Mouse (Mus musculus) midbrain, embryonic 16.5 days (tissue): ENCODE results near the gene Prg3. TPM values are rescaled to one million over a fixed set of nuclear protein-coding genes. Genes with fewer than 3 reads are reported as not detected.

ENCODE experiments used
- ATAC-seq: fragments of 200-750 bp; cut with Nextera tagmentation; 2 replicates; pipeline ENCODE4 v1.8.0; 2017; ENCODE audit warnings: moderate TSS enrichment
- H3K27ac ChIP-seq: fragments of 300-500 bp; sonication (generic); 2 replicates; pipeline ENCODE4 v1.5.1; 2014; ENCODE audit warnings: mild to moderate bottlenecking, low read length, mixed read lengths
- H3K27me3 ChIP-seq: fragments of 300-500 bp; sonication (generic); 2 replicates; pipeline ENCODE4 v1.6.1; 2014; ENCODE audit warnings: low read depth, low read length, mixed read lengths; ENCODE audit not compliant: control insufficient read depth, insufficient read depth
- H3K36me3 ChIP-seq: fragments of 300-500 bp; sonication (generic); 2 replicates; pipeline ENCODE4 v1.6.1; 2014; ENCODE audit warnings: mild to moderate bottlenecking, low read length, moderate library complexity, mixed read lengths; ENCODE audit not compliant: control insufficient read depth, insufficient read depth
- H3K4me1 ChIP-seq: fragments of 300-500 bp; sonication (generic); 2 replicates; pipeline ENCODE4 v1.6.1; 2014; ENCODE audit warnings: mild to moderate bottlenecking, low read length, mixed read lengths; ENCODE audit not compliant: control insufficient read depth, insufficient read depth
- H3K4me2 ChIP-seq: fragments of 300-500 bp; sonication (generic); 2 replicates; pipeline ENCODE4 v1.6.1; 2014; ENCODE audit warnings: mild to moderate bottlenecking, low read length, mixed read lengths
- H3K4me3 ChIP-seq: fragments of 300-500 bp; sonication (generic); 2 replicates; pipeline ENCODE4 v1.5.1; 2014; ENCODE audit warnings: low read depth, mild to moderate bottlenecking, low read length, moderate library complexity, mixed read lengths
- H3K9ac ChIP-seq: fragments of 300-500 bp; sonication (generic); 2 replicates; pipeline ENCODE4 v1.6.1; 2014; ENCODE audit warnings: low read depth, low read length, mixed read lengths
- H3K9me3 ChIP-seq: fragments of 300-500 bp; sonication (generic); replicated peaks from 2 replicates; pipeline ENCODE4 v1.6.1; 2014; ENCODE audit warnings: mild to moderate bottlenecking, low read length, mixed read lengths; ENCODE audit not compliant: control insufficient read depth, poor library complexity, severe bottlenecking
- WGBS: fragments of 180-500 bp; shearing (Covaris S2); extraction: QIAGEN DNeasy Blood & Tissue Kit; methylation state at CpG from one replicate; pipeline ENCODE4 v1.1.7; 2014; 5-methylcytosine and 5-hydroxymethylcytosine counted together
- polyA plus RNA-seq: library from polyadenylated mRNA; unstranded; fragments of >200 nt; fragmentation: Nextera tagmentation; extraction: Ambion mirVana; gene quantifications from 2 replicates; pipeline ENCODE4 v1.2.1, GENCODE M21; 2015

The Prg3 gene
- polyA plus RNA-seq, 1 experiment from 2014 or later = not detected

DNA sequence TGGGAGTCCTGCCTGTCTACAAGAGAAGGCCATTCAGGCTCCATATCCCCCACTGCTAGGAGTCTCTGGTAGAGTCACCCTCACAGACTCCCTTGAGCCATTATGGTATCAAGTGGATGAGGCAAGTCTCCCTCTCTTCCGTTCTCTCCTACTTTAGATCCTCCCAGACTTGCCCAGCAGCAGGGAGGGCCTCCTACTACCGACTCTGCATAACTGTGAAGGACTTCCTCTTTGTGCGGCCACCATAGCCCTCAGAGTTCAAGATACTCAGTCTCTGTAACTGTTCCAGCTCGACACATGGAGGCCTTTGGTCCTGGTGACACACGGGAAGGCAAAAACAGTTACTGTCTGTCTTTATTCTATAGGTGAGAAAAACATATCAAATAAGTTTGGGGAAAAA, 39.3 kb downstream of the Prg3 start:
- Histone ChIP-seq H3K27me3 (no peaks in the 10 kb centered on the region), H3K4me1 (no peaks in the 10 kb centered on the region), H3K4me3 (no peak overlapping the region), H3K27ac (no peak overlapping the region), H3K4me2 (no peak overlapping the region), H3K9me3 (no peaks in the 10 kb centered on the region), H3K9ac (no peak overlapping the region), H3K36me3 (no peaks in the 10 kb centered on the region)
- ATAC-seq = no peak
- WGBS = 74% methylated on average over 5 of the region's 5 CpGs

DNA sequence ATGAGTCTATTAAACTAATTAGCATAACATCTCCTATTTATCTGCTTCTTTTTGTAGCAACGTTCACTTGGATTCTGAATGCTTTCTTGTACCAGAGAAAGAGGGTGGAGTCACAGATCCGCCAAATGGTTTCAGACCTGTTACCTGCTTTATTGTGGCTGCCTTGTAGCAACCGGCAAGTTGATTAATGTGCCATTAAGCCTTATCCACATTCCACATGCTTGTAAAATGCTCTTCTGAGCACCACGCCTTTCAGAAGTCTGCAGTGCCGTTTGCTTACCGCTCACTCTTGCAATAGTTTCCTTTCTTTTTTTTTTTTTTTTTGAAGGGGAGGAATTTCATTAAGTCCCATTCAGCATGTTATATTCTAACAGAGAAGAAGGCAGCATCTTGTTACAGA, 41.9 kb downstream of the Prg3 start:
- no peaks in the 10 kb centered on the region for H3K9me3 ChIP-seq
- H3K36me3 ChIP-seq = no peaks in the 10 kb centered on the region
- no peak for ATAC-seq
- WGBS = 70% methylated on average over 6 of the region's 6 CpGs
- H3K4me3 ChIP-seq = no peak overlapping the region
- H3K4me2 ChIP-seq = no peak overlapping the region
- no peaks in the 10 kb centered on the region for H3K4me1 ChIP-seq
- H3K9ac ChIP-seq = no peak overlapping the region
- H3K27me3 ChIP-seq = no peaks in the 10 kb centered on the region
- H3K27ac ChIP-seq = no peak overlapping the region

- Histone ChIP-seq H3K9ac (no peak overlapping the region), H3K27ac (no peak overlapping the region), H3K9me3 (no peaks in the 10 kb centered on the region), H3K36me3 (no peaks in the 10 kb centered on the region), H3K4me2 (no peak overlapping the region), H3K27me3 (no peaks in the 10 kb centered on the region), H3K4me1 (no peaks in the 10 kb centered on the region; the same call in 1 of the 2 replicates), H3K4me3 (no peak overlapping the region)
- ATAC-seq = no peak
- WGBS = 66% methylated on average over 6 of the region's 6 CpGs
Measured at GRCm38 (mm10) chr2:85030989-85031388, 43.0 kb downstream of the Prg3 start.

- no peak overlapping the region for H3K4me2 ChIP-seq
- ATAC-seq = no peak
- no peaks in the 10 kb centered on the region for H3K36me3 ChIP-seq
- no peaks in the 10 kb centered on the region for H3K27me3 ChIP-seq
- H3K4me3 ChIP-seq = no peak overlapping the region
- no peaks in the 10 kb centered on the region for H3K9me3 ChIP-seq
- no peak overlapping the region for H3K27ac ChIP-seq
- H3K9ac ChIP-seq = no peak overlapping the region
- H3K4me1 ChIP-seq = peaks cover 11% of the 10 kb centered on the region
- 81% methylated on average over 2 of the region's 2 CpGs for WGBS
Measured at GRCm38 (mm10) chr2:85033121-85033520, 45.1 kb downstream of the Prg3 start.

- H3K9me3 ChIP-seq = no peaks in the 10 kb centered on the region
- ATAC-seq = no peak
- 88% methylated on average over 7 of the region's 7 CpGs for WGBS
- no peaks in the 10 kb centered on the region for H3K36me3 ChIP-seq
- H3K4me2 ChIP-seq = no peak overlapping the region
- no peaks in the 10 kb centered on the region for H3K27me3 ChIP-seq
- no peak overlapping the region for H3K4me3 ChIP-seq
- no peak overlapping the region for H3K9ac ChIP-seq
- H3K27ac ChIP-seq = no peak overlapping the region
- H3K4me1 ChIP-seq = peaks cover 16% of the 10 kb centered on the region
Measured at GRCm38 (mm10) chr2:85034169-85034568, 46.2 kb downstream of the Prg3 start.

DNA sequence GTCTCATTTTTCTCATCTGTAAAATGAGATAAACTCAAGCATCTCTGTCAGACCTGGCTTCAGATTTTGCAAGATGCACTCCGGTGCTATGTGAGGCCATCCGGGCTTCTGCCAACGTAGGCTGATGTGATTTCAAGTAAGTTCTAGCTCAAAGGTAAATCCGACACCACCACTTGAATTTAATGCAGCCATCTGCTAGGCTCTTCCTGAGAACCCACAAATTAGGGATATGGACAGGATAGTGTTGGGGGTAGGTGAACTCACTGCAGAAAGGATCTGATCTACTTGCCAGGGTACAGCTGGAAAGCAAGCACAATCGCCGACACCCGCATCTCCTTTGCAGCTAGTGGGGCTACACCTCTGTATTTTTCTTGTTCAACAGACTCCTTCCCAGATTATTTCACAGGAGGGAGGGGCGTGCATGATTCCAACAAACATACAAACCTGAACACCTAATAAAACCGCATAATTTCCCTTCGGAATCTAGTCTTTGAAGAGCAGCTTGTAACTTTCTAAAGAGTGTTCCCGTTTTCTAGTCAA, 48.6 kb downstream of the Prg3 start:
- WGBS = 7% methylated on average over 11 of the region's 11 CpGs
- no peaks in the 10 kb centered on the region for H3K9me3 ChIP-seq
- peak overlapping the region; percentile 97 for H3K4me2 ChIP-seq
- H3K27me3 ChIP-seq = no peaks in the 10 kb centered on the region
- peak overlapping the region; percentile 87 for H3K4me3 ChIP-seq
- H3K9ac ChIP-seq = peak overlapping the region; percentile 96
- ATAC-seq = peak; percentile 64
- H3K36me3 ChIP-seq = peaks cover 15% of the 10 kb centered on the region
- H3K27ac ChIP-seq = peak overlapping the region; percentile 82
- H3K4me1 ChIP-seq = peaks cover 16% of the 10 kb centered on the region

GRCm38 (mm10) chr2:85037047-85038026, 49.3 kb downstream of the Prg3 start, which contains the start of the genes Ssrp1 and P2rx3:
Ssrp1 (plus strand) TSS chr2:85037234.
P2rx3 (minus strand) TSS chr2:85037462.
- Histone ChIP-seq H3K27me3 (no peaks in the 10 kb centered on the region), H3K9ac (peak within 1 kb of the TSS; percentile 96), H3K4me2 (peak within 1 kb of the TSS; percentile 97), H3K36me3 (peaks cover 21% of the 10 kb centered on the region), H3K4me1 (peaks cover 16% of the 10 kb centered on the region), H3K9me3 (no peaks in the 10 kb centered on the region), H3K27ac (peak within 1 kb of the TSS; percentile 82), H3K4me3 (peak within 1 kb of the TSS; percentile 87)
- ATAC-seq = peak; percentile 98
- 1% methylated on average over 65 of the region's 66 CpGs for WGBS

DNA sequence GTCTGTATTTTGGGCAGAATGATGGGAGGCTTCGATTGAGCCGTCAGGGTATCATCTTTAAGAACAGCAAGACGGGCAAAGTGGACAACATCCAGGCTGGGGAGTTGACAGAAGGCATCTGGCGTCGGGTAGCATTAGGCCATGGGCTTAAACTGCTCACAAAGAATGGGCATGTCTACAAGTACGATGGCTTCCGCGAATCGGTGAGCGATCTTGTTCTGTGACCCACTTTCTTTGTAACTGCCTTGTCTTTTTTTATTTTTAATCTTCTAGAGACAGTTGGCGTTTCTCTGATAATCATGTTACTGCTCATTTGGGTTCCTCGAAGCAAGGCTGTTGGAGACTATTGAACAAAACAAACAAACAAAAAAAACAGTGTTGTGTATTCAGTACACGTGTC, 50.3 kb downstream of the Prg3 start:
- ATAC-seq = no peak
- peaks cover 16% of the 10 kb centered on the region for H3K4me1 ChIP-seq
- H3K27ac ChIP-seq = no peak overlapping the region
- no peaks in the 10 kb centered on the region for H3K27me3 ChIP-seq
- whole genome bisulfite sequencing = 72% methylated on average over 13 of the region's 13 CpGs
- peak overlapping the region; percentile 97 for H3K4me2 ChIP-seq
- peak overlapping the region; percentile 96 for H3K9ac ChIP-seq
- H3K9me3 ChIP-seq = no peaks in the 10 kb centered on the region
- peaks cover 31% of the 10 kb centered on the region for H3K36me3 ChIP-seq
- H3K4me3 ChIP-seq = peak overlapping the region; percentile 87
